Mouse (Mus musculus): ENCODE measurements at regions not wholly inside any gene's neighbourhood (a gene's known extent, or its start where the extent isn't known, plus 50 kb on each side); places are given as distances from the start of the nearest gene placed in this dataset.

GRCm38 (mm10) chr2:75318190-75318589, 340.9 kb upstream of the Hnrnpa3 start:
- no peak for DNase-seq (ENCODE audit: low spot score in 2 of 2)

GRCm38 (mm10) chr2:75324146-75324749, 334.8 kb upstream of the Hnrnpa3 start:
- no peak for DNase-seq (ENCODE audit: low spot score in 2 of 2)

- DNase-seq (ENCODE audit: low spot score in 2 of 2) = no peak
These were observed 329.5 kb upstream of the Hnrnpa3 start for GRCm38 (mm10) chr2:75329598-75329997.

GRCm38 (mm10) chr2:75341310-75341709, 317.8 kb upstream of the Hnrnpa3 start:
- no peak for DNase-seq (ENCODE audit: low spot score in 2 of 2)

- DNase-seq (ENCODE audit: low spot score in 2 of 2) = no peak
These were observed 317.3 kb upstream of the Hnrnpa3 start for GRCm38 (mm10) chr2:75341726-75342280.

GRCm38 (mm10) chr2:75350902-75351301, 308.2 kb upstream of the Hnrnpa3 start:
- DNase-seq (ENCODE audit: low spot score in 2 of 2) = no peak

GRCm38 (mm10) chr2:75351965-75352364, 307.1 kb upstream of the Hnrnpa3 start:
- no peak for DNase-seq (ENCODE audit: low spot score in 2 of 2)

GRCm38 (mm10) chr2:75352564-75352963, 306.5 kb upstream of the Hnrnpa3 start:
- no peak for DNase-seq (ENCODE audit: low spot score in 2 of 2)

GRCm38 (mm10) chr2:75356691-75357375, 302.2 kb upstream of the Hnrnpa3 start:
- DNase-seq (ENCODE audit: low spot score in 2 of 2) = no peak

- no peak for DNase-seq (ENCODE audit: low spot score in 2 of 2)
These were observed 301.5 kb upstream of the Hnrnpa3 start for GRCm38 (mm10) chr2:75357516-75357915.

GRCm38 (mm10) chr2:75360936-75361335, 298.1 kb upstream of the Hnrnpa3 start:
- no peak for DNase-seq (ENCODE audit: low spot score in 2 of 2)

GRCm38 (mm10) chr2:75376666-75377065, 282.4 kb upstream of the Hnrnpa3 start:
- DNase-seq (ENCODE audit: low spot score in 2 of 2) = no peak

- DNase-seq (ENCODE audit: low spot score in 2 of 2) = no peak
These were observed 273.4 kb upstream of the Hnrnpa3 start for GRCm38 (mm10) chr2:75385551-75386263.

GRCm38 (mm10) chr2:75386636-75387035, 272.4 kb upstream of the Hnrnpa3 start:
- DNase-seq (ENCODE audit: low spot score in 2 of 2) = no peak

GRCm38 (mm10) chr2:75392041-75392440, 267.0 kb upstream of the Hnrnpa3 start:
- DNase-seq (ENCODE audit: low spot score in 2 of 2) = no peak

GRCm38 (mm10) chr2:75394928-75395673, 264.0 kb upstream of the Hnrnpa3 start:
- no peak for DNase-seq (ENCODE audit: low spot score in 2 of 2)

- DNase-seq (ENCODE audit: low spot score in 2 of 2) = no peak
These were observed 263.0 kb upstream of the Hnrnpa3 start for GRCm38 (mm10) chr2:75396016-75396415.

GRCm38 (mm10) chr2:75400291-75400870, 258.7 kb upstream of the Hnrnpa3 start:
- DNase-seq (ENCODE audit: low spot score in 2 of 2) = no peak

- DNase-seq (ENCODE audit: low spot score in 2 of 2) = no peak
These were observed 255.3 kb upstream of the Hnrnpa3 start for GRCm38 (mm10) chr2:75403791-75404190.

GRCm38 (mm10) chr2:75405524-75406214, 253.4 kb upstream of the Hnrnpa3 start:
- DNase-seq (ENCODE audit: low spot score in 2 of 2) = no peak
